Mouse (Mus musculus) ES-E14 (cell line): ENCODE data around the gene Cldn11.

Experiments used
- CHD2 ChIP-seq: IDR thresholded peaks from 2 replicates; pipeline ENCODE4 v1.6.1; 2014; ENCODE audit warnings: mild to moderate bottlenecking, low read depth, low read length, inconsistent platforms
- HCFC1 ChIP-seq: IDR thresholded peaks from 2 replicates; pipeline ENCODE4 v1.6.1; 2012; ENCODE audit warnings: low read length, inconsistent platforms, borderline replicate concordance; ENCODE audit not compliant: insufficient read depth
- MAFK ChIP-seq: IDR thresholded peaks from 2 replicates; pipeline ENCODE4 v1.6.1; 2014; ENCODE audit warnings: mild to moderate bottlenecking, low read depth, low read length, inconsistent platforms; ENCODE audit not compliant: insufficient read depth
- ZC3H11A ChIP-seq: IDR thresholded peaks from 2 replicates; pipeline ENCODE4 v1.6.1; 2012; ENCODE audit warnings: low read depth, mild to moderate bottlenecking, inconsistent platforms, low read length, borderline replicate concordance

DNA sequence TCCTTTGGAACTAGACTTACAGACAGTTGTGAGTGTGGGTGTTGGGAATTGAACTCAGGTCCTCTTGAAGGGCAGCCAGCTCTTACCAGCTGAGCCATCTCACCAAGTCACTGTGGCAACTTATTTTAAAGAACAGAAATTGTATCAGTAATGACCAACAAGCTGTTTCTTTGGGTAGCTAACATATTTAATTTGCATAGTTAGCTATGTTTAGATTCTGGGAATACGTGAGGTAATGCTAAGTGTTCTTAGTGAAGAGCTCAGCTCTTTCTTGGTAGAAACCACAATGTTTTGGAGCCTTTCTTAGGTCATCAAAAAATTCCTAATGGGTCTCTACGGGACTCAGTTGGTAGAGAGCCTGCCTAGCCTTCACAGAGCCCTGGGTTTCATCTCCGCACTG, 48.9 kb upstream of the Cldn11 start:
- no peak for TF ChIP-seq ZC3H11A
- no peak for TF ChIP-seq MAFK
- TF ChIP-seq CHD2, result no peak
- TF ChIP-seq HCFC1, result no peak
